Mouse (Mus musculus) spleen, adult 2 months (tissue): ENCODE results near the gene Bdnf.

Experiments used
- CTCF ChIP-seq: fragments of 200-500 bp; IDR thresholded peaks from 2 replicates; pipeline ENCODE4 v1.5.1; 2011; ENCODE audit warnings: mild to moderate bottlenecking, inconsistent platforms; ENCODE audit not compliant: insufficient read depth, insufficient read length, insufficient replicate concordance; ENCODE audit errors: extremely low read depth
- POLR2A ChIP-seq: fragments of 200-500 bp; IDR thresholded peaks from 2 replicates; pipeline ENCODE4 v1.6.1; 2011; ENCODE audit warnings: low read depth, low read length, inconsistent platforms

- TF ChIP-seq CTCF (no peak), POLR2A (no peak)
Measured at GRCm38 (mm10) chr2:109706524-109706923, 32.0 kb downstream of the Bdnf start.
